Mouse (Mus musculus) embryonic facial prominence, embryonic 12.5 days (tissue): ENCODE data around the gene Bet1l. TPM values are rescaled to one million over a fixed set of nuclear protein-coding genes. Genes with fewer than 3 reads are reported as not detected.

Experiments
- ATAC-seq: fragments of 200-750 bp; cut with Nextera tagmentation; 2 replicates; pipeline ENCODE4 v1.8.0; 2017; ENCODE audit not compliant: insufficient number of reproducible peaks, insufficient read depth, low FRiP score, low TSS enrichment
- H3K27ac ChIP-seq: fragments of 300-500 bp; sonication (generic); 2 replicates; pipeline ENCODE4 v1.5.1; 2016; ENCODE audit warnings: mild to moderate bottlenecking
- H3K27me3 ChIP-seq: fragments of 300-500 bp; sonication (generic); 2 replicates; pipeline ENCODE4 v1.6.1; 2016; ENCODE audit warnings: mild to moderate bottlenecking, moderate library complexity
- H3K36me3 ChIP-seq: fragments of 300-500 bp; sonication (generic); 2 replicates; pipeline ENCODE4 v1.6.1; 2016; ENCODE audit warnings: mild to moderate bottlenecking
- H3K4me1 ChIP-seq: fragments of 300-500 bp; sonication (generic); 2 replicates; pipeline ENCODE4 v1.6.1; 2016
- H3K4me2 ChIP-seq: fragments of 300-500 bp; sonication (generic); replicated peaks from 2 replicates; pipeline ENCODE4 v1.6.1; 2016; ENCODE audit warnings: mild to moderate bottlenecking, moderate library complexity
- H3K4me3 ChIP-seq: fragments of 300-500 bp; sonication (generic); 2 replicates; pipeline ENCODE4 v1.5.1; 2016; ENCODE audit warnings: mild to moderate bottlenecking
- H3K9ac ChIP-seq: fragments of 300-500 bp; sonication (generic); 2 replicates; pipeline ENCODE4 v1.6.1; 2016; ENCODE audit warnings: mild to moderate bottlenecking, moderate library complexity
- H3K9me3 ChIP-seq: fragments of 300-500 bp; sonication (generic); 2 replicates; pipeline ENCODE4 v1.6.1; 2016; ENCODE audit warnings: mild to moderate bottlenecking, moderate library complexity
- WGBS: fragments of 180-500 bp; shearing (Covaris S2); methylation state at CpG from one replicate; pipeline ENCODE4 v1.1.7; 2016; 5-methylcytosine and 5-hydroxymethylcytosine counted together
- polyA plus RNA-seq: library from polyadenylated mRNA; unstranded; fragments of >200 nt; fragmentation: Nextera tagmentation; extraction: Ambion mirVana; gene quantifications from 2 replicates; pipeline ENCODE4 v1.2.1, GENCODE M21; 2016

The Bet1l gene
- polyA plus RNA-seq, 1 experiment from 2014 or later, result 36.0 TPM

DNA sequence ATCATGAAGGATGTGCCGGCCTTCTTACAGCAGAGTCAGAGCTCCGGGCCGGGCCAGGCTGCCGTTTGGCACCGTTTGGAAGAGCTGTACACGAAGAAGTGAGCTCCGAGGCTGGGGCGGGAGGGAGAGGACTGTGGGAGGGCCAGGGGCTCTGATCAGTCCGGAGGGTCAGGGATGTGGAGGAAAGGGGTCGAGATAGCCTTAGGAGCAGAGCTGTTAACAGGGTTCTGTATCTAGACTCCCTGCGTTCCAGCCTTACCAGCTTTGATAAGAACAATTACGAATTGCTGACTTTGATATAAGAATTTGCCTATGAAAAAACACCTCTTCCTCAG lies 25.1 kb upstream of the Bet1l start:
- peaks cover 11% of the 10 kb centered on the region for H3K4me1 ChIP-seq
- under 1% methylated on average over 12 of the region's 12 CpGs for WGBS
- no peaks in the 10 kb centered on the region for H3K27me3 ChIP-seq
- H3K36me3 ChIP-seq, result peaks cover 17% of the 10 kb centered on the region
- H3K9ac ChIP-seq, result peak overlapping the region; percentile 77
- peak overlapping the region; percentile 59 for H3K4me2 ChIP-seq
- H3K27ac ChIP-seq, result peak overlapping the region; percentile 52; the same call in 1 of the 2 replicates
- no peak for ATAC-seq
- H3K9me3 ChIP-seq, result no peaks in the 10 kb centered on the region
- peak overlapping the region; percentile 85 for H3K4me3 ChIP-seq

DNA sequence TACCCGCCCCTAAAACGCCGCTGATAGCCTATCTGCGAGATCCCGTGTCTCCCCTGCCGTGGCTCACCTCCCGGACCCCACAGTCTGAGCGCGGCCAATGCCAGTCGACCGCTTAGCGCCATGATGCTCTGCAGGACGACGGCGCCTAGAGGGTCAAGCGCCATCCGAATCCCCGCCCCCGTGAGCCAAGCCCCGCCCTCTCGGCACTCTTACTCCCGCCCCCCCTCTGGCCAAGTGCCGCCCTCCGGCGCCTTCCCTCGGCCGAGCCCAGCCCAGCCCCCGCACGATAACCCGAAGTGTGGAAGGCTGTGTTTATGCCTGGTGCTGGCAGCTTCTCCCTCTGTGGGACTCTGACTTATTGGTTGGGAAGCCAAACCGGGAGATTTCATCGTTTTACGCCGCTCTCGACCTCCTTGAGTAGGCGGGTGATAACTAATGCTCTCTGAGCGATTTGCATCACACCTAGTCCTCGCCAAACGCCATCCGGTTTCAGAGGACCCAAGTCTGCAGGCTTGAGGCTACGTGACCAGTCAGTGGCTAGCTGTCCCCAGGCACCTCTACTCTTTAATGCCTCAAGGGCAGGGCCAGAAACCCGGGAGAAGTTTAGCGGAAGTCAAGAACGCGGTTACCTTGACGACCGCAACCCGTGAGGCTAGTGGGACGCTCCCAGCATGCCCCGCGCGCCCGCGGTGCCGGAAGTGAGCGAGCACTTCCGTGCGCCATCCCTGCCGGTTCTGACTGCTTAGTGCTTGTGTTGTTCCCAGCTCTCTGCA lies 24.5 kb upstream of the Bet1l start, which contains the start of the genes Psmd13 and Sirt3:
Gene Psmd13, plus strand, starts transcription at position 273 of the 773 bp plus-strand sequence.
Gene Sirt3, minus strand, starts transcription at position 614 of the 773 bp plus-strand sequence.
- peak within 1 kb of the TSS; percentile 77 for H3K9ac ChIP-seq
- H3K9me3 ChIP-seq, result no peaks in the 10 kb centered on the region
- H3K4me1 ChIP-seq, result peaks cover 11% of the 10 kb centered on the region
- H3K4me2 ChIP-seq, result peak within 1 kb of the TSS; percentile 59
- H3K27me3 ChIP-seq, result no peaks in the 10 kb centered on the region
- H3K36me3 ChIP-seq, result peaks cover 16% of the 10 kb centered on the region
- peak within 1 kb of the TSS; percentile 87 for H3K27ac ChIP-seq
- peak within 1 kb of the TSS; percentile 85 for H3K4me3 ChIP-seq
- under 1% methylated on average over 58 of the region's 59 CpGs for WGBS
- ATAC-seq, result peak; percentile 89

DNA sequence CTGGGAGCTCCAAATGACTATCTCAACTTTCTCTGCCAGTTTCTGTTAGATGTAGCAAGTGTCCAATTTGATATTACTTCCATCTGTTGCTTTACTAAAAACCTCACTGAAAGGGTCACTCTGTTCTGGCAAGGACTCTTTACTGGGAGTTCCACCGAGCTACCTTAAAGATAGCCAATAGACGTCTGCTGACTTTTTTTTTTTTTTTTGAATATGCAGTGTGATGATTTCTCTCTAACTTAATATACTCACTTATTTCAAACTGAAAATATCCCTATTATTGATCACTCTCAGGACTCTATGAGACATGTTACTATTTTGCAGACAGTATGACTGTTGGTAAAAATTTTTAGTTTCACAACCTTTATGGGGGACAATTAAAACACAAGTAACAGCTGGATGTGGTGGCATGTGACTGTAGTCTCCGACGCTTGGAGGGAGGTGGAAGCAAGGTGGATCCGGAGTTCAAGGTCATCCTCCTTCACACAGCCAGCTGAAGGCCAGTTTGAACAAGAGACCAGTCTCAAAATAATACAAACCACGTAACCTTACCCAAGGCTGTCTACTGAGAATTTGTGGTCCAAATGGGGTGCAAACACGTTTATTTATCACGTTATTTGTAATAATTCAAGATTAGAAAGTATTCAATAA lies 23.6 kb upstream of the Bet1l start:
- 24% methylated on average over 8 of the region's 8 CpGs for WGBS
- no peaks in the 10 kb centered on the region for H3K9me3 ChIP-seq
- peak overlapping the region; percentile 77; the same call in 1 of the 2 replicates for H3K9ac ChIP-seq
- peaks cover 19% of the 10 kb centered on the region; the same call in 1 of the 2 replicates for H3K36me3 ChIP-seq
- H3K4me2 ChIP-seq, result peak overlapping the region; percentile 59
- no peak for ATAC-seq
- no peak overlapping the region for H3K27ac ChIP-seq
- H3K4me1 ChIP-seq, result peaks cover 11% of the 10 kb centered on the region
- no peaks in the 10 kb centered on the region for H3K27me3 ChIP-seq
- peak overlapping the region; percentile 85 for H3K4me3 ChIP-seq

DNA sequence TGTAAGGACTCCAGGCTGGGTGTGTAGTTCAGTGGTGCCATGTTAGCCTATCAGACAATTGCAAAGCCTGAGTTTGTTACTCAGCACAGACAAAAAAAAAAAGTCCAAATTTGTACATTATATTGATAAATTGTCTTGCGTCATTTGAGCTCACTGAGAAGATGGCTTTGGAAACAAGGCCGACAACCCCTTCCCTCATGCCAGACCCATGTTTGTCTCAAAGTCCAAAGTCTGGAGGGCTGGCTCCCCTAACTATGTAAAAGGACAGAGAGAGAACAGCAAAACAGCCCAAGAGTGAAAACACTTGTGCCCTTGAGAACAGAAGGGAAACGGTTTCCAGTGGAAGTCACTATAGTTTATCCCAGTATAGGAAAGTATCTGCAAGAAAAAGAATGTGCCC lies 23.0 kb upstream of the Bet1l start:
- Histone ChIP-seq H3K4me1 (peaks cover 11% of the 10 kb centered on the region), H3K9ac (no peak overlapping the region), H3K4me2 (peak overlapping the region; percentile 59; the same call in 1 of the 2 replicates), H3K9me3 (no peaks in the 10 kb centered on the region), H3K4me3 (no peak overlapping the region), H3K27me3 (no peaks in the 10 kb centered on the region), H3K36me3 (peaks cover 23% of the 10 kb centered on the region; the same call in 1 of the 2 replicates), H3K27ac (no peak overlapping the region)
- WGBS, result 69% methylated on average over 3 of the region's 3 CpGs
- no peak for ATAC-seq

DNA sequence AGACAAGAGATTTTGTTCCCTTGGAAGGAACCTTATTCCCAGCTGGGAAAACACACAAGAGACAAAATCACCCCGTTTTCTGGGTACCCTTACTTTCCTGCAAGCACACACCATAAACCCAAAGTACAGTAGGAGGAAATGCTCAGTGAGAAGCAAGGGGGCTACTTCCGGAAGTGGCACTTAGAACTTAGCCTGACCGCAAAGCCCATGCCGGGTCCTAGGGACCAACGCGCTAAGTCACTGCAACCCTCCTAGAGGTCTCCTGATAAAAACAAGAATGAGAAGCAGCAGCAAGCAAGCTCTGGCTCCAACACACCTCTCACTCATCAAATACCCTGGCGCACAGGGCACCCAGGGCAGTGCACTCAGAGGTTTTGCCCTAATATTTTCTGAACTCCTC lies 22.0 kb upstream of the Bet1l start:
- H3K9me3 ChIP-seq, result no peaks in the 10 kb centered on the region
- no peak overlapping the region for H3K9ac ChIP-seq
- H3K27ac ChIP-seq, result no peak overlapping the region
- peaks cover 11% of the 10 kb centered on the region for H3K4me1 ChIP-seq
- H3K36me3 ChIP-seq, result peaks cover 31% of the 10 kb centered on the region
- WGBS, result 92% methylated on average over 7 of the region's 7 CpGs
- H3K4me3 ChIP-seq, result no peak overlapping the region
- H3K4me2 ChIP-seq, result no peak overlapping the region
- ATAC-seq, result no peak
- no peaks in the 10 kb centered on the region for H3K27me3 ChIP-seq

DNA sequence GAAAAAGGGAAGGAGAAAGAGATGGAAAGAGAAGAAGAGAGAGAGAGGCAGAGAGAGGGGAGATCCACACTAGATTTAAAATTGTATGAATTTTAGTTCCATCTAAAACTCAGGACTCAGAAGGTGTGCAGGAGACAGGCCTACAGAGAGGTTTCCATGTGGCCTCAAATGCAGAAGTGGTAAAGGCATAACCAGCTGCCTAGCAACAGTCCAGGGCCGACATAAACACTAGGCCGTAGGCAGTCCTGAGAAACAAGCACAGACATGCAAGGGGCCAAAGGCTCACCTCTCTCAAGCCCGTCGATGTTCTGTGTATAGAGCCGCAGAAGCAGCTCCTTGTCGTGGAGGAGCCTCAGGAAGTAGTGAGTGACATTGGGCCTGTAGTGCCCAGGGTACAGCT lies 20.0 kb upstream of the Bet1l start:
- H3K27me3 ChIP-seq, result no peaks in the 10 kb centered on the region
- H3K36me3 ChIP-seq, result peaks cover 29% of the 10 kb centered on the region
- 86% methylated on average over 6 of the region's 6 CpGs for WGBS
- ATAC-seq, result no peak
- H3K9ac ChIP-seq, result no peak overlapping the region; the same call in 1 of the 2 replicates
- H3K4me3 ChIP-seq, result no peak overlapping the region
- peaks cover 7% of the 10 kb centered on the region; the same call in 1 of the 2 replicates for H3K4me1 ChIP-seq
- no peak overlapping the region for H3K27ac ChIP-seq
- no peaks in the 10 kb centered on the region for H3K9me3 ChIP-seq
- no peak overlapping the region for H3K4me2 ChIP-seq

DNA sequence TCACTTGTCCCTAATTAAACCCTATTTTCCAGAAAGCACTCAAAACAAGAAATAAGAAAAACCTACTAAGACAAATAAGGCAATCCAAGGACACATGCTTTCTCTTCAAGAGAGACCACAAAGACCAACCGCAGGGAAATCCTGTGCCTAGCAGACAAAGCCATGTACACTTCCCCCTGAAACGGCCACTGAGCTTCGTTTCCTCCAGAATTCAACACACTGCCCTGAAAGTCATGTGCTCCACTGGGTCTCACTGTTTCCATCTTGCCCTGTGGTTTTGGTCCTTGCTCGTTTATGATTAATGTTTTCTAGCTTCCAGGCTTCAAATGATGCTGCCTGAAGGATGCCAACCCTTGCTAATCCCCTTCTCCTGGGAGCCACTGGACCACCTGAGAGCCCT lies 16.8 kb upstream of the Bet1l start:
- no peak overlapping the region for H3K4me2 ChIP-seq
- H3K4me3 ChIP-seq, result no peak overlapping the region
- H3K36me3 ChIP-seq, result peaks cover 30% of the 10 kb centered on the region
- H3K27me3 ChIP-seq, result no peaks in the 10 kb centered on the region
- 85% methylated on average over 4 of the region's 4 CpGs for WGBS
- H3K9ac ChIP-seq, result no peak overlapping the region
- no peaks in the 10 kb centered on the region for H3K9me3 ChIP-seq
- H3K27ac ChIP-seq, result no peak overlapping the region
- no peaks in the 10 kb centered on the region for H3K4me1 ChIP-seq
- no peak for ATAC-seq

DNA sequence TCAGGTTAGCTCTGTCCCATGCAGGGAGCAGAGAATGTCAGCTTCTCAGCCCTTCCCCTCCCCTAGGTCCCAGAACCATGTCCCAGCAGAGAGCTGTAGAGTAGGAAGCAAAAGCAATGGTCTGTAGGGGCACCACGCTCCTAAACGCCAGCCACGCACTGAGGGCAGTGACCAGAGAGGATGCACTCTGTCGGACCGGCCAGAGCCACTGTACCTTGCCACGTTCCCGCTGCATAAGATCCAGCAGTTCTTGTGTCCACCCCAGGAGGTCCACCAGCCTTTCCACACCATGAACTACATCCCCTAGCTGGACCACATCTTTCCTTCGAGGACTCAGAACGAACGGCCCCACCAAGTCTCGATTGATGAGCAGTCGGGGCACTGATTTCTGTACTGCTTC lies 7.4 kb upstream of the Bet1l start:
- Histone ChIP-seq H3K9ac (no peak overlapping the region), H3K4me3 (no peak overlapping the region), H3K4me1 (no peaks in the 10 kb centered on the region), H3K27me3 (no peaks in the 10 kb centered on the region), H3K4me2 (no peak overlapping the region), H3K27ac (no peak overlapping the region), H3K9me3 (no peaks in the 10 kb centered on the region), H3K36me3 (peaks cover 64% of the 10 kb centered on the region)
- 90% methylated on average over 12 of the region's 12 CpGs for WGBS
- ATAC-seq, result no peak

DNA sequence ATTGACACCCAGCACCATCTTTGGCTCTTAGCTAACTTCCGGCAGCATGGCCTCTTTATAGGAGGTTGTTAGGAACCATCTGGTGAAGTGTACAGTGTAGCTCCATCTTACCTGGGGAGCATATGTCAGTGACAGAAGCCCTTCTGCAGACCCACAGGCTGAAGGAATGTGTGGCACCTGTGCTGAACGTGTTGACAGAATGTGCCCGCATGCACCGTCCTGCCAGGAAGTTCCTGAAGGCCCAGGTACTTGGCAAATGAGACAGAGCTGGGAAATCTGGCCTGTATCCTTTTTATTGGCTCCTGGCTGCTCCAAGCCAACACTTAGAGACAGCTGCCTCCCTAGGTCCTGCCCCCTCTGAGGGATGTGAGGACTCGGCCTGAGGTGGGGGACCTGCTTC lies 3.4 kb upstream of the Bet1l start:
- H3K9me3 ChIP-seq, result no peaks in the 10 kb centered on the region
- 94% methylated on average over 5 of the region's 5 CpGs for WGBS
- no peak overlapping the region for H3K4me3 ChIP-seq
- no peaks in the 10 kb centered on the region for H3K27me3 ChIP-seq
- peaks cover 61% of the 10 kb centered on the region for H3K36me3 ChIP-seq
- no peak for ATAC-seq
- no peak overlapping the region for H3K9ac ChIP-seq
- no peak overlapping the region for H3K27ac ChIP-seq
- no peak overlapping the region for H3K4me2 ChIP-seq
- H3K4me1 ChIP-seq, result peaks cover 13% of the 10 kb centered on the region

DNA sequence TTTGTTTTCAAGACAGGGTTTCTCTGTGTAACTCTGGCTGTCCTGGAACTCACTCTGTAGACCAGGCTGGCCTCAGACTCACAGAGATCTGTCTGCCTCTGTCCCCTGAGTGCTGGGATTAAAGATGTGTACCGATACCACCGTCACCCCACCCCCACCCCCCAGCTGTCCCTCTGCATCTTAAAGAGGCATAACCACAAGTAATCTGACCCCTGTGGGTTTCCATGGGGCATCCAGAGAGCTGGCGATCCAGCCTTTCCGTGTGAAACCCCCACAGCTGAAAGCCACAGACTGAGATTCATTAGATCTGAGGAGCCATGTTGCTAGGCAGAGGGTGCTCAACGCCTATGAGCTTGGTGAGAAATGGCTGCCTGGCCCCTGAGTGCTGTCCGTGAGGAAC lies 2.6 kb upstream of the Bet1l start:
- peaks cover 18% of the 10 kb centered on the region for H3K4me1 ChIP-seq
- no peak overlapping the region for H3K4me2 ChIP-seq
- H3K9ac ChIP-seq, result 0 out of 2 replicates have a peak overlapping the region, but pooled peaks have one; percentile 27
- ATAC-seq, result no peak
- H3K4me3 ChIP-seq, result no peak overlapping the region
- no peaks in the 10 kb centered on the region for H3K27me3 ChIP-seq
- H3K36me3 ChIP-seq, result peaks cover 58% of the 10 kb centered on the region
- H3K9me3 ChIP-seq, result no peaks in the 10 kb centered on the region
- 65% methylated on average over 6 of the region's 6 CpGs for WGBS
- no peak overlapping the region for H3K27ac ChIP-seq

DNA sequence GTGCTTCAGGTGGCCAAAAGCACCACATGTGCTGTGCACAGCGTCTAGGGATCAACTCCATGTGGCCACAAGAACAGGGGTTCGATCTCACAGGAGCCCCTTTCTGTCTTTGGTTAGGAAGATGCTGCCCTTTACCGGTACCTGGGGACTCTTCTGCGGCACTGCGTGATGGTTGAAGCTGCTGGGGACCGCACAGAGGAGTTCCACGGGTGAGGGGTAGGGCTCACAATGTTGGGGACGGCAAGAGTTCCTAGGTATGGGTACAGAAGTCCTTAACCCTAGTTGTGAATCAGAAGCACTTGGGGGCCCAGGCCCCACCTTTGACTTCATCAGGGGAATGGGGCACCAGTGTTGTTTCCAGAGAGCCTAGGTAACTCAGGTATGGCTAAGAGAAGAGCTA lies 1.4 kb upstream of the Bet1l start:
- Histone ChIP-seq H3K9ac (peak overlapping the region; percentile 89; the same call in 1 of the 2 replicates), H3K9me3 (no peaks in the 10 kb centered on the region), H3K4me3 (peak overlapping the region; percentile 75; the same call in 1 of the 2 replicates), H3K4me1 (peaks cover 21% of the 10 kb centered on the region), H3K27me3 (no peaks in the 10 kb centered on the region), H3K36me3 (peaks cover 57% of the 10 kb centered on the region), H3K27ac (no peak overlapping the region), H3K4me2 (peak overlapping the region; percentile 99)
- WGBS, result 93% methylated on average over 8 of the region's 8 CpGs
- no peak for ATAC-seq
